Mouse (Mus musculus): ENCODE measurements at regions not wholly inside any gene's neighbourhood (a gene's known extent, or its start where the extent isn't known, plus 50 kb on each side); places are given as distances from the start of the nearest gene placed in this dataset.

GRCm38 (mm10) chr1:28229611-28230010, 550.4 kb downstream of the Gm597 start:
- DNase-seq (ENCODE audit: low spot score): no peak

- peak; percentile 46 for DNase-seq (ENCODE audit: low spot score)
These were observed 565.6 kb downstream of the Gm597 start for GRCm38 (mm10) chr1:28214243-28215038.

All from layer of hippocampus, adult 9-10 months (tissue).